Mouse (Mus musculus): ENCODE measurements around the gene Htra1. TPM values are rescaled to one million over a fixed set of nuclear protein-coding genes. Genes with fewer than 3 reads are reported as not detected.

Gene Htra1
- polyA plus RNA-seq, 1 experiment from 2014 or later = 29.9 TPM

GRCm38 (mm10) chr7:130937266-130937841 is 1.4 kb downstream of the Htra1 start:
- ATAC-seq (ENCODE audit: insufficient number of reproducible peaks, insufficient read depth, low FRiP score, low TSS enrichment, low read depth) = no peak
- Histone ChIP-seq H3K27me3 (peaks cover 73% of the 10 kb centered on the region), H3K9me3 (no peaks in the 10 kb centered on the region), H3K36me3 (no peaks in the 10 kb centered on the region), H3K4me3 (peak overlapping the region; percentile 56), H3K4me2 (peak overlapping the region; percentile 92), H3K9ac (no peak overlapping the region), H3K27ac (no peak overlapping the region), H3K4me1 (peaks cover 20% of the 10 kb centered on the region)
- 30% methylated on average over 12 of the region's 12 CpGs for WGBS

GRCm38 (mm10) chr7:130938005-130938404 is 2.1 kb downstream of the Htra1 start:
- H3K4me3 ChIP-seq = no peak overlapping the region
- peaks cover 20% of the 10 kb centered on the region for H3K4me1 ChIP-seq
- H3K9ac ChIP-seq = no peak overlapping the region
- WGBS = 66% methylated on average over 4 of the region's 4 CpGs
- no peaks in the 10 kb centered on the region for H3K9me3 ChIP-seq
- H3K27ac ChIP-seq = no peak overlapping the region
- no peak overlapping the region for H3K4me2 ChIP-seq
- no peaks in the 10 kb centered on the region for H3K36me3 ChIP-seq
- peaks cover 70% of the 10 kb centered on the region for H3K27me3 ChIP-seq
- no peak for ATAC-seq (ENCODE audit: insufficient number of reproducible peaks, insufficient read depth, low FRiP score, low TSS enrichment, low read depth)

- no peaks in the 10 kb centered on the region for H3K36me3 ChIP-seq
- peaks cover 20% of the 10 kb centered on the region for H3K4me1 ChIP-seq
- H3K4me2 ChIP-seq = no peak overlapping the region
- no peak overlapping the region for H3K9ac ChIP-seq
- no peaks in the 10 kb centered on the region for H3K9me3 ChIP-seq
- H3K27me3 ChIP-seq = peaks cover 61% of the 10 kb centered on the region
- no peak overlapping the region for H3K27ac ChIP-seq
- no peak for ATAC-seq (ENCODE audit: insufficient number of reproducible peaks, insufficient read depth, low FRiP score, low TSS enrichment, low read depth)
- H3K4me3 ChIP-seq = no peak overlapping the region
- 87% methylated on average over 8 of the region's 8 CpGs for WGBS
Measured at GRCm38 (mm10) chr7:130938896-130939295, 3.0 kb downstream of the Htra1 start.

- no peak overlapping the region for H3K4me2 ChIP-seq
- H3K27ac ChIP-seq = no peak overlapping the region
- H3K4me3 ChIP-seq = no peak overlapping the region
- H3K9ac ChIP-seq = no peak overlapping the region
- peaks cover 43% of the 10 kb centered on the region for H3K27me3 ChIP-seq
- ATAC-seq (ENCODE audit: insufficient number of reproducible peaks, insufficient read depth, low FRiP score, low TSS enrichment, low read depth) = no peak
- peaks cover 13% of the 10 kb centered on the region for H3K4me1 ChIP-seq
- H3K36me3 ChIP-seq = no peaks in the 10 kb centered on the region
- 85% methylated on average over 8 of the region's 8 CpGs for WGBS
- H3K9me3 ChIP-seq = no peaks in the 10 kb centered on the region
Measured at GRCm38 (mm10) chr7:130940733-130941132, 4.8 kb downstream of the Htra1 start.

DNA sequence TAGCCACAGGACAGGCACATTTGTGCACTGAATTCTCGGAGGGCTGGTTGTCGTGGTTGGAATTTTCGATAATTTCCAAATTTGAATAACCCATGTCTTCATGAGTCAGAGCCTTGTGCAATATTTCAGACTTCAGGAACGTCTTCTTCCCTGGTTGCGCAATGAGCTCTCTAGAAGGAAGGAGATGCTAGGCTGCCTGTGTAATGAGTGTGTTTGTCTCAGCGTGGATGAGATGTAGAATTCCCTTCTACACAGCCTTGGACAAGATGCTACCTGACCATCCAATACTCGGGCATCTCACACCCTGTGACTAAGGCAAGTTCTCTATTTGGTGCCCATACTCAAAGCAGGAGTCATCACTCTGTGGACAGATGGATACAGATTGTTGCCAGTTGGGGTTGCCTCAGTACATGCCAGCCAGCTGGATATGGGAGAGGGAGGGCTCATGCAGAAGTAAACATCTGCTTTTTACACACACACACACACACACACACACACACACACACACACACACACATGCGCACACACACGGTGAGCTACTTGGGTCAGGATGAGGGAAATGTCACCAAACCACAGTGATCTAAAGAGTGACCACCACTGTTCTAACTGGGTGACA is 7.5 kb downstream of the Htra1 start:
- Histone ChIP-seq H3K9me3 (no peaks in the 10 kb centered on the region), H3K27me3 (peaks cover 16% of the 10 kb centered on the region), H3K4me1 (no peaks in the 10 kb centered on the region), H3K4me2 (no peak overlapping the region), H3K4me3 (no peak overlapping the region), H3K9ac (no peak overlapping the region), H3K27ac (no peak overlapping the region), H3K36me3 (no peaks in the 10 kb centered on the region)
- 84% methylated on average over 9 of the region's 9 CpGs for WGBS
- no peak for ATAC-seq (ENCODE audit: insufficient number of reproducible peaks, insufficient read depth, low FRiP score, low TSS enrichment, low read depth)

DNA sequence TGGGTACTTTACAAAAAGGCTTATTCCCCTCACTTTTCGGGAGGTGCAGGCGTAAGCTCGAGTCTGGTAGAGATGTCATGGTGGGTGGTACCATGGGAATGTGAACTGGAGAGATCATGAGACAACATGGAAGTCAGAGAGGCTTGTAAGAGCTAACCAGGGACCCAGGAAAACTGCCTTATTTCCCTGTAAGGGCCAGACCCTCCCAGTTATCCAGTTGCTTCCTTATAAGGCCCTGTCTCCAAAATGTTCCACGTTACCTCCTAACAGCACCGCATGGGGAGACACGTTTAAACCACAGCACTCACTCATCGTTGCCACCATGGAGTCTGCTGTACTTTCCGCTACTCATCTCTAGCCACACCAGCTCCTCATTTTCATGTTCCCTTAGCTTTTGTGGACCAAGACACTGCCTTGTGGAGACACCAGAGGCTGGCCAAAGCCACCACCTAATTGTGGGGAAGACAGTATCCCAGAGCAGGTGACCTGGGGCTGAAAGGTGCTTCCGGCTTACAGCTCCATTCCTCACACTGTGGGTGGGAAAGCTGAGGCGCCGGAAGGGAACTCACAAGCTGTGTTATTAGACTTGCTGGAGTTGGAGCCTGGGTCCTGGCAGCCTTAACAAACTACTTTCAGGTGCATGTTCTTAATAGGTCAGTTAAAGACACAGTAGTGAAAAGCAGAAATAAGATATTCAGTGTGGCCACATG is 9.0 kb downstream of the Htra1 start:
- H3K27me3 ChIP-seq = peaks cover 3% of the 10 kb centered on the region; the same call in 1 of the 2 replicates
- H3K9ac ChIP-seq = no peak overlapping the region
- H3K36me3 ChIP-seq = no peaks in the 10 kb centered on the region
- no peak overlapping the region for H3K27ac ChIP-seq
- no peaks in the 10 kb centered on the region for H3K9me3 ChIP-seq
- peaks cover 10% of the 10 kb centered on the region for H3K4me1 ChIP-seq
- no peak overlapping the region for H3K4me3 ChIP-seq
- no peak overlapping the region for H3K4me2 ChIP-seq
- no peak for ATAC-seq (ENCODE audit: insufficient number of reproducible peaks, insufficient read depth, low FRiP score, low TSS enrichment, low read depth)
- 90% methylated on average over 11 of the region's 11 CpGs for WGBS

- WGBS = 93% methylated on average over 3 of the region's 3 CpGs
- no peak for ATAC-seq (ENCODE audit: insufficient number of reproducible peaks, insufficient read depth, low FRiP score, low TSS enrichment, low read depth)
Measured at GRCm38 (mm10) chr7:130945730-130946129, 9.8 kb downstream of the Htra1 start.

GRCm38 (mm10) chr7:130946303-130946702 is 10.4 kb downstream of the Htra1 start:
- 69% methylated on average over 12 of the region's 12 CpGs for WGBS
- Histone ChIP-seq H3K4me1 (peaks cover 10% of the 10 kb centered on the region), H3K27ac (no peak overlapping the region), H3K36me3 (no peaks in the 10 kb centered on the region), H3K4me2 (no peak overlapping the region), H3K27me3 (no peaks in the 10 kb centered on the region), H3K9me3 (no peaks in the 10 kb centered on the region), H3K9ac (no peak overlapping the region), H3K4me3 (no peak overlapping the region)
- no peak for ATAC-seq (ENCODE audit: insufficient number of reproducible peaks, insufficient read depth, low FRiP score, low TSS enrichment, low read depth)

More at GRCm38 (mm10) chr7:130945730-130946129, 9.8 kb downstream of the Htra1 start:
- H3K4me1 ChIP-seq = peaks cover 10% of the 10 kb centered on the region
- no peak overlapping the region for H3K27ac ChIP-seq
- H3K4me3 ChIP-seq = no peak overlapping the region
- no peak overlapping the region for H3K4me2 ChIP-seq
- H3K36me3 ChIP-seq = no peaks in the 10 kb centered on the region
- no peak overlapping the region for H3K9ac ChIP-seq
- no peaks in the 10 kb centered on the region for H3K27me3 ChIP-seq
- H3K9me3 ChIP-seq = no peaks in the 10 kb centered on the region

- H3K9ac ChIP-seq = no peak overlapping the region
- no peaks in the 10 kb centered on the region for H3K27me3 ChIP-seq
- H3K36me3 ChIP-seq = no peaks in the 10 kb centered on the region
- H3K9me3 ChIP-seq = no peaks in the 10 kb centered on the region
- no peak for ATAC-seq (ENCODE audit: insufficient number of reproducible peaks, insufficient read depth, low FRiP score, low TSS enrichment, low read depth)
- no peak overlapping the region for H3K4me3 ChIP-seq
- peaks cover 10% of the 10 kb centered on the region for H3K4me1 ChIP-seq
- WGBS = 47% methylated on average over 5 of the region's 5 CpGs
- peak overlapping the region; percentile 68; the same call in 1 of the 2 replicates for H3K27ac ChIP-seq
- no peak overlapping the region for H3K4me2 ChIP-seq
Measured at GRCm38 (mm10) chr7:130948563-130949208, 12.8 kb downstream of the Htra1 start.

DNA sequence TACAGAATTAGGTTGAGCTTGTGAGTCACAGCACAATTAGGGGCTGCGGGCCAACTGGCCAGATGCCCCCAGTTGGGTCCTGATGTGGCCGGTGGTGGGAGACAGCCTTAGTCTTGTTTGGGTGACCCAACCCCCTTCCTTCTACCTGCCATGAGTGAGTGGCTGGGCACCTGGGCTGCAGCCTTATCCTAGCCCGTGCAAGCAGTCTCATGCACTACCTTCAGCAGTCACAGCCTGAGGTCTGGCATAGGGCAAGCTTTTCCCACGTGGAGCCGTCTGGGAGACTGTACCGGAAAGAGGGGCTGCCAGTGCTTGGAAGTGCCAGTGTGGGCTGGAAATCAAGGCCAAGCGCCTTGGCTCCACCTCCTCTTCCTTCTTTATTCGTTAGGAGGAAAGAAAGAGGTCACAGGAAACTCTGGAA is 13.4 kb downstream of the Htra1 start:
- H3K9me3 ChIP-seq = no peaks in the 10 kb centered on the region
- no peak overlapping the region for H3K4me3 ChIP-seq
- WGBS = 38% methylated on average over 8 of the region's 8 CpGs
- H3K27me3 ChIP-seq = no peaks in the 10 kb centered on the region
- H3K4me1 ChIP-seq = peaks cover 10% of the 10 kb centered on the region
- peak overlapping the region; percentile 4; the same call in 1 of the 2 replicates for H3K27ac ChIP-seq
- no peak overlapping the region for H3K4me2 ChIP-seq
- no peaks in the 10 kb centered on the region for H3K36me3 ChIP-seq
- peak; percentile 68; the same call in 1 of the 2 replicates for ATAC-seq (ENCODE audit: insufficient number of reproducible peaks, insufficient read depth, low FRiP score, low TSS enrichment, low read depth)
- H3K9ac ChIP-seq = no peak overlapping the region

DNA sequence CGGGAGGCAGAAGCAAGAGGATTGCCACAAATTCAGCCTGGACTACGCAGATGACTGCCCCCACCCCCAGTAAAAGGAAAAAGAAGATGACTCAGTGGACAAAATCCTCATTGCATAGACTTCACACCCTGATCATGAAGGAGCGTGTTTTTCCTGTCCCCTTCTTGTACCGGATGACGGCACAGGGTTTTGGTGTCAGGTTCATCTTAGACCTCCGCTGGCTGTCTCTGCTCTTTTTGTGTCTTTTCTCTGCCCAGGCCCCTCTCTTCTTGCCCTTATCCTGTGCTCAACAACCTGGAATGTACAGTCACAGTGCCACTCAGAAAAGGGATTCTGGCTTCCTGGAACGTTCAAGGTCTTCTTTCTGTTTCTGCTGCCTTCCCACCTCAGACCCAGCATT is 14.6 kb downstream of the Htra1 start:
- Histone ChIP-seq H3K9ac (no peak overlapping the region), H3K27me3 (no peaks in the 10 kb centered on the region), H3K27ac (no peak overlapping the region), H3K4me2 (no peak overlapping the region), H3K9me3 (no peaks in the 10 kb centered on the region), H3K36me3 (no peaks in the 10 kb centered on the region), H3K4me3 (no peak overlapping the region), H3K4me1 (peaks cover 10% of the 10 kb centered on the region)
- no peak for ATAC-seq (ENCODE audit: insufficient number of reproducible peaks, insufficient read depth, low FRiP score, low TSS enrichment, low read depth)
- WGBS = 86% methylated on average over 7 of the region's 7 CpGs

All from embryonic facial prominence, embryonic 13.5 days (tissue).